Mouse (Mus musculus) inflammation-experienced regulatory T-cells, adult 6 months (primary cell): ENCODE data around the gene Hyal2. TPM values are rescaled to one million over a fixed set of nuclear protein-coding genes. Genes with fewer than 3 reads are reported as not detected.

Experiments used
- ATAC-seq: one replicate; pipeline ENCODE4 v1.8.0; 2017
- polyA plus RNA-seq, 3 experiments: library from polyadenylated mRNA; unstranded; fragments of 100-300 nt; shearing (Covaris generic); gene quantifications; one replicate each; pipeline ENCODE4 v1.2.1; 2017

The Hyal2 gene
- 10 to 100 TPM in 2 of 3 experiments, 1 to 10 TPM in 1; 8.2 to 13.9 (median 10.3) TPM for polyA plus RNA-seq

DNA sequence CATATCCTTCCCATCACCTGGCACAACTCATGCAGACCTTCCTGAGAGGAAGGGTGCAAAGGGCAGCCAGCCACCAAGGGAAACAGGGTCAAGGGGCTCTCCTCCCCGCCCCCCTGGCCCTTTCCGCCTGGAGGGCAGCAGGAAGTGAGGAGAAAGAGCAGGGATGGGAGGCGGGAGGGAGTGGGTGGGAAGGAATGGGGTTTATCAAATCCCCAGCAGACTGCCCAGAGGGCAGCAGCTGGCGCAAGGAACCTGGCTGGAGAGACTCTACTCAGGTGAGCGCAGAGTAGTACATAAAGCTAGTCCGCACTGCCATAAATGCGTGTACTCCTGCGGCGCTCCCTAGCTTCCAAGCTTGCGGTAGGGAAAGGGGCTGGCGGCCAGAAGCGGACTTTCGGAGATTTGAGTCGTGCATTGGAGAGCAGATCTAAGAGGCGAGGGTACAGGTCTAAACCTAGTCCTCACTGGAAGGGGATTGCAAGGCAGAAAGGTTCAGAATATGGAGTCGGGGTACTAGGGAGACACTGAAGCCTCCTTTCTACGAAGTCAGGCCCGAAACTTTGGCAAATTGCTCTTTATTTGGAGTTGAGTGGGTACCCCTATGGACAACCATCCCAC lies at the start of gene Hyal2:
TSS of gene Hyal2 (plus strand) at position 244 of the 618 bp plus-strand sequence.
- ATAC-seq: no peak

DNA sequence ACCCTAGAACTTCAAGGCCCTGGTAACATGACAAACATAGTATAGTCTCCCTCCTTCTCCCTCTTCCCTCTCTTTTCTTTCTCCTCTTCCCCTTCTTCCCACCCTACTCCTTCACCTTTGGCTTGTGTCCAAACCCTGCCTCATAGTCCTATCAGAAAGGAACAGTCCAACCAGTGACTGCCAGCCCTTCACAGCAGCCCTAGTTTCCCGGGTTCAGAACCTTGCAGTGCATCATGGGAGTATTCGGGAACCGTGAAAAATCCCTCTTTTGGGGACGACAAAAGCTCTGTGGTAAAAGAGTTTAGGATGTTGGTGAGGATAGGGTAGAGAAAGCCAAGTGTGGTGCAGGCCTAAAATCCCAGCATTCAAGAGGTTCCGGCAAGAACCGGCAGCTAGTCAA lies 47.4 kb upstream of the Hyal2 start:
- ATAC-seq: no peak

DNA sequence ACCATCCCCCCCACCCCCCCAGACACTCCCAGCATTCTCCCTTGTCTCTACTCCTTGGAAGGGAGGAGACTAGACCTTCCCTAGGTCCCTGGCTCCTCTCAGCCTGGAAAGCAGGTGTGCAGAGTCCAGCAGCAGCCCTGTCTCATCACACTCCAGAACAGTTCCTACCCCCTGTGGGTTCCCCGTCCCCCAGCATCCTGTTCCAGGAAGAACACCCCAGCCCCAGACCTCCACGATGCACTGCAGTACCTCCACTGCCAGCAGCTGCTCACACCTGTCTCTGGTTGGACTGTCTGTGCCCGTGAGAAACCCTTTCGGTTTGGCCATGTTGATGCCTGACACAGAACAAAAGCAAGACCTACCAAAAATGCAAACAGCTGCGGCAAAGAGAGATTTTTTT lies 46.6 kb upstream of the Hyal2 start:
- ATAC-seq: peak; percentile 75

DNA sequence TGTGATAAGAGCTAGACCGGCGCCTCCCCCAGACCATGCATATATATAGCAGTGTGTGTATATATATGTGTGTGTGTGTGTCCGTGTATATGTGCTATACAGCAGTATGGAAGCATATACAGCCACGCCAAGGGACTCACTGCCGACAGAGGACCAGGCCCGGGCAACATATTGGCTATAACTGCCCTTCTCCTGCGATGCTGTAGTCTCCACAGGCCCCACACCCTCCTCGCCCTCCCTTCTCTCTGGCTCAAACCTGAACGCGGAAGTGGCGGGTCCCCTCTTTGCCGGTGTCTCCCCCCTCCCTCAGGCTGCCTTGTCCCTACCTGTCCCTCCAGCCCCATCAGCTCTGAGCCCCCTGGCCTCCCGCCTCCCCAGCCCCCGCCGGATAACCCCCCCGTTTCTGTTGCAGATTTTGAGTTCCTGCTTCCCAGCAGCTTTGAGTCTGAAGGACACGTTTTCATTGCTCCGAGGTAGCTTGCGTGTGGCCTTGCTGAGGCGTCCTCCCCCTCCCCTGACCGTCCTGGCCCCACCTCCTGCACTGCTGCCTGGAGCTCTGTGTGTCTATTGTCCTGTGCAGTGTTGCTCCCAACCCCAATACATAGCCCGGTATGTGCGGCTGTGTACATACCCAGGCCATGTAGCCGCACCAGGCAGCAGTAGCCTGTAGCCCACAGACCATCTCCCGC lies 45.9 kb upstream of the Hyal2 start:
- ATAC-seq: peak; percentile 44

DNA sequence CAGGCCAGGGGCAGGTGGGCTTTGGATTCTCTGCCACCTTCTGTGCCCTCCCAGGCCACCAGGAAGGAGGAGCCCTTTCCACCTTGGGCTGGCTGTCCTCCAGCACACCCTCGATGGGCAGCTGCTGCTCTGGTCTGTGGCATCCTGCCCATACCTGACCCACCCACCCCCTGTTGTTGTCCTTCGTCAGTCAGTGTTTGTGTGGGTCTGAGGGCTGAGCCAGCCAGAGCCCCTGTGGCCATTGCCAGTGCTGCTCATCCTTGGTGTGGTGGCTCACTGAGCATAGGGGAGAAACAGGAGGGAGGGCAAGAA lies 45.4 kb upstream of the Hyal2 start:
- no peak for ATAC-seq

DNA sequence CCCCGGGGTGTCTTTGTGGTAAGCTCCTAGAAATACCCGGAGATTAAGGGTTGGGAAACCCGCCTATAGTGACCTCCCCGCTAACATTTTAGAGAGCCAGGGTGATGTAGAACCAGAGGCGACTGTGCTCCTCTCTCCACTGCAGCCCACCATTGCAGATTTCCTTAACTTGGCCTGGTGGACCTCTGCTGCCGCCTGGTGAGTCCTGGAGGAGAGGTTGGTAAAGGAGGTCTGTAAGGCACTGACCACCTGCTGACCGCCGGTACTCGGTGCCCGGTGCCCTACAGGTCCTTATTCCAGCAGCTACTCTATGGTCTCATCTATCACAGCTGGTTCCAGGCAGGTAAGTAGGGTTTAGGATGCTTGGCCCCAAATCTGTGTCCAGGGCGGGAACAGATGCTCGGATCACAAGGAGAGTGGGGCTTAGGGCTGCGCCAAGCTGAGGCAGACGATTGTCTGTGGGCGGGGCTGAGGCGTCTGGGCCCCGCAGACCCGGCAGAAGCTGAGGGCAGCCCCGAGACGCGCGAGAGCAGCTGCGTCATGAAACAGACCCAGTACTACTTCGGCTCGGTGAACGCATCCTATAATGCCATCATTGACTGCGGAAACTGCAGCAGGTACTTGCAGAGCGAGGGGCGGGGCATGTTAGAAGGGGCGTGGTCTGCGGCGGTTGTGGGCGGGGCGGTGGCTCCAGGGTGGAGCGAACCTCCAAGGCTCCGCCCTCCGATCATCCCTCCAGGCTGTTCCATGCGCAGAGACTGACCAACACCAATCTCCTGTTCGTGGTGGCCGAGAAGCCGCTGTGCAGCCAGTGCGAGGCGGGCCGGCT lies 41.3 kb upstream of the Hyal2 start:
- ATAC-seq: peak; percentile 61

DNA sequence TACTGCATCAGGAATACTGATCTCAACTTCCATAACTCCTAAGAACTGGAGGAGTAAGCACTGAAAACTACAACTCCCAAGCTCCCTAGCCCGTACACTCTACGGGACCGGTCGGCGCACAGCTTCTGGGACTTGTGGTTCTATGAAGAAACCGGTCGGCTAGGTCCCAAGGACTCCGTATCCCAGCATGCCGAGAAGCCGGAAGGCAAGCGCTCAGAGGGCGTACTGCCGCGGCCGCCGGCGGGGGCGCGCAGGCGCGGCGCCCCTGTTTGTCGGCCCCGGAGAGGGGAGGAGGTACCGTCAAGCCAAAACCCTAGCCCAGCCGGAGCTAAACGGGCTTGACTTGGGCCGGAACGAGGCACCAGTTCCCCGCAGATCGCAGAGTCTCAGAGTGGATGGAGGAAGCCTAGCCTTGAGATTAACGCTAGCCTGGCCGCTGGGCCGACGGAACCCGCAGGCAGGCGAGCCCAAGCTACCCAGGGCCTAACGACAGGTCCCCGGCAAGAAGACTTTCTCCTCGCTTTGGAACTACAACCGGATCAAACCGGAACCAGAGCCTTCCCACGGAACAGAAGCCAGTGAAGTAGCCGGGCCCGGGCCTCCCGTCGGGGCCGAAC lies 33.8 kb upstream of the Hyal2 start, which contains the start of gene Tmem115:
TSS of gene Tmem115 (plus strand) at position 155 of the 617 bp plus-strand sequence.
- ATAC-seq: peak; percentile 99

DNA sequence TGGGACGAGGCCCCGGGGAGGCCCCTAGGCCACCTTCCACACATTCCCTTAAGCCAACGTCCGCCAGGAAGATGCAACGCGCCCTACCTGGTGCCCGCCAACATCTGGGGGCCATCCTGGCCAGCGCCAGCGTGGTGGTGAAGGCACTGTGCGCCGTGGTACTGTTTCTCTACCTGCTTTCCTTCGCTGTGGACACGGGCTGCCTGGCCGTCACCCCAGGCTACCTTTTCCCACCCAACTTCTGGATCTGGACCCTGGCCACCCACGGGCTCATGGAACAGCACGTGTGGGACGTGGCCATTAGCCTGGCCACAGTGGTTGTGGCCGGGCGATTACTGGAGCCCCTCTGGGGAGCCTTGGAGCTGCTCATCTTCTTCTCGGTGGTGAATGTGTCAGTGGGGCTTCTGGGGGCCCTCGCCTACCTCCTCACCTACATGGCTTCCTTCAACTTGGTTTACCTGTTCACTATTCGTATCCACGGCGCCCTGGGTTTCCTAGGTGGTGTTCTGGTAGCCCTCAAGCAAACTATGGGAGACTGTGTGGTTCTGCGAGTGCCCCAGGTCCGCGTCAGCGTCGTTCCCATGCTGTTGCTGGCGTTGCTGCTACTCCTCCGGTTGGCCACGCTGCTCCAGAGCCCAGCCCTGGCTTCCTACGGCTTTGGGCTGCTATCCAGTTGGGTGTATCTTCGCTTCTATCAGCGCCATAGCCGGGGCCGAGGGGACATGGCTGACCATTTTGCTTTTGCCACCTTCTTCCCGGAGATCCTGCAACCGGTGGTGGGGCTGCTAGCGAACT lies 33.1 kb upstream of the Hyal2 start:
- ATAC-seq: no peak

DNA sequence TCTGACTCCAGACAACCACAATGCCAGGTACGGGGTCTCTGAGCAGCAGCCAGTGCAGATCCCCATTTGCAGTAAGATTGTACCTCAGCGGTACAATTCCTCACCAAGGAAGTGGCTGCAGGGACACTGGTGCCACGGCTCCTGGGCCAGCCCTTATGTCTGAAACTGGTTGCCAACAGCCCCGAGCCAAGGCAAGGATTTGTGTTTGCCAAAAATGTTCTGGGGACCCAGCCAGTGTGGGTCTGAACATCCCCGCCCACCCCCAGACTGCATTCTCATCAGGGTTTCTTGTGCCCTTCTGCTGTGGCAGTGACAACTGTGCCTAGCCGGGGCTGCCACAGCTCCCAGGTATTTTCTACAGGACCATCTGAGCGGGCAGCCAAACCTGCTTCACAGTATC lies 29.5 kb upstream of the Hyal2 start:
- no peak for ATAC-seq

DNA sequence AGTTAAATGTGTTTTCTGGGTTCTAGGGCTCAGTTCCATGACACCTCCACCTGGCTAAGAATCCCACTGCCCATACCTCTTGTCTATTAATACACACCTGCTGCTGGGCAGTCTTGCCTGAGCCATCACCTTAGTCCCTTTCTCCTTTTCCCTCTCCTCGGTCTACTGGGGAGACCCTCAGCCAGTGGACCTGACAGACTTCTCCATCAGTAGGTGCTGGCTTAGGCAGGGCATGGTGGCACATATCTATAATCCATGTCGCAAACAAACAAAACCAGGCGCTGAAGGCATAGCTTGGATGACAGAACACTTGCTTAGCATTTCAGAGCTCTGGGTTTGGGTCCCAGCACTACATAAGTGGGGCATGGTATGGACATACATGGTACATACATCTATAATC lies 29.0 kb upstream of the Hyal2 start:
- ATAC-seq: no peak

DNA sequence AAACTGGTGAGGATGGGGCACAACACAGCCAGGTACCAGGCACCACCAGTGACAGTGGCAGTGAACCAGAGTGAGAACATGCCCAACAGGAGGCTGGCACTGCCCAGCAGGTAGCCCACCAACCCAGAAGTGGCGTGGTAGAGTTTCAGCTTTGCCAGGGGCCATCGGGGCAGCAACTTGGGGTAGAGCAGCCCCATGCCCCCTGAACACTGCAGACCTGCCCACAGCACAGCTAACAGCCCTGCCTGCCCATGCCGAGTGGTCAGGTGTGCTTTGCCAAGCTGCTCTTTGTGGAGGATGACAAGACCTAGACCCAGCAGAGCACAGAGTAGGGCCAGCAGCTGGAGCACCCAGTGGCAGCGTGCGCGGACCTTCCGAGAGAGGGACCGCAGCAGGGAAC lies 27.8 kb upstream of the Hyal2 start:
- no peak for ATAC-seq

DNA sequence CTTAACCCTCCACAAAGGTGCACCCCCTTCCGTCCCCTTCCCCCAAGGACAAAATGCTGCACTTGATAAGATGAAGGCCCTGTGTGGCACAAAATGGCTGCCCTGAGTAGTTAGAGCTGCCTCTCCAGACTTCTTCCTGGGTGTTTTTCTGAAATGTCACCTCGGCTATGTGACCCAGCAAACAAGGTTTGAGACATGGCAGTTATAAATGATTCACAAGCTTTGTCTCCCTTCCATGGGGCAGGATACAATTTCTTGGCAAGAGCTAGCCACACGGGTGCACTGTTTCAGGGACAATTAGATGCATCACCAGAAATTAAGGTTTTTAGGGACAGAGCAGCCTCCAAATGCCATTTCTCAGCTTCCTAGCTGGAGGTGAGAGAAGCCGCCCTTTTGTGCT lies 27.3 kb upstream of the Hyal2 start:
- ATAC-seq: no peak

DNA sequence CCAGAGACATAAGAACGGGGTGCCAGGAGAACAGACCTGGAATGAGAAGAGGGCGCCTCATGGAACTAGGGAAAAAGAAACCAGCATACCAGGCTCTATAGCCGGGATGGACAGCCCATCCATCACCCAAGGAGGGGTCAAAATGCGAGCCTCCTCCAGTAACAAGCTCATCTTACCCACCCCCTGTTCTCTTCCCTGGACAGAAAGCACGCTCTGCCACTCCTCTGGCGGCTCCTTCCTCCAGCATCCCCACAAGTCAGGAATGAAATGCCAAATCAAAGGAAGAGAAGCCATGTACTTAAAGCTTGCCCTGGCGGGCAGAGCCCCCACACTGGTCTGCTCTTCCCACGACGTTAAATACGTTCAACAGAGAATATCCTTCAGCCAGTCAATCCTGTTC lies 26.7 kb upstream of the Hyal2 start:
- no peak for ATAC-seq

DNA sequence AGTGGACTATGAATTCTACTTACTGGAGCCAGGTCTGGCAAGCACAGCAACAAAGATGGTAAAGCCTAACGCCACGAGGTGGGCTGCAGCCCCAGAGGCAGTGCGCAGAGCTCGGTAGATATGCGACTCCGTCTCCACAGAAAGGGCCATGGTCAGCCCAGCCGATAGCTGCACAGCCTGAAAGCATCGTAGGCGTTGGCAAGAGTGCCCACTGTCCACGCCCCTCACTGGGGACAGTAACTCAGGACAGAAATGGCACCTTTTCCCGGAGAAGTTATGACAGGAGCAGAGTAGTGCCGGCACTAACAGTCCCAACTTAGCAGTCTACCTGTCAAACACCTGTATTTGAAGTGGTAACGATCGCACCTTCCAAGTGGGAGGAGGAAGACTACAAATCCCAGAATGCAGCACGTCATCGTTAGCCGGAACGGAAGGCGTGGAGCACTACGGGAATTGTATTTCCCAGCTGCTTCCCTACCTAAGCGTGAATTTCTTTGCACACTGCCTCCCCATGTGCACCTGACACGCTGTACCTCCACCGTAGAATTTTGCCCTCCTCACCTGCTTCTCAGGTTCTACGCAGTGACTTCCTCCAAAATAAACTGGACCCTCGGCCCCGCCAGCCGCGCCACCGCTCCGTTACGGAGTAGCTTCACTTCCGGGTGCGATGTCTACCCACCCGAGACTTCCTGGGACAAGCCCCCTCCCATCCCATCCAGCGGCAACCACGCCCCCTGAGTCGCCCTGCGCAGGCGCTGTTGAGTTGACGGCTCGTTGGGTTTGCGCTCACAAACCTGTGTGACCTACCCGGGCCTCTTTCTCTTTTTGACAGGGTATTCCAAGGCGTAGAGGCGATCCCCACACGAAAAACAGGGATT lies 26.0 kb upstream of the Hyal2 start, which contains the start of the genes Cyb561d2 and Nprl2:
TSS of gene Cyb561d2 (minus strand) at position 720 of the 878 bp plus-strand sequence.
TSS of gene Nprl2 (plus strand) at position 753 of the 878 bp plus-strand sequence.
- ATAC-seq: peak; percentile 87

DNA sequence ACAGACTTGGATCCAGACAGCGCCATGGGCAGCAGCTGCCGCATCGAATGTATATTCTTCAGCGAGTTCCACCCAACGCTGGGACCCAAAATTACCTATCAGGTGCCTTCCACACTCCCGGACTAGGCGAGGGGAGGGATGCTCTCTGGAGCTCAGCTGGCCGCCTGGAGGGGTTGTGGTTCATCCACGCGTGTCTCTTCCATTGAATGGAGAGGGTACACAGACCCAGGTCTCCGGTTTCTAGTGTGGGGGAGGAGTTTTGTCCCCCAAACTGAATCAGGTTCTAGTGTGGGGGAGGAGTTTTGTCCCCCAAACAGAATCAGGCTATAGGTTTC lies 25.4 kb upstream of the Hyal2 start:
- ATAC-seq: no peak

DNA sequence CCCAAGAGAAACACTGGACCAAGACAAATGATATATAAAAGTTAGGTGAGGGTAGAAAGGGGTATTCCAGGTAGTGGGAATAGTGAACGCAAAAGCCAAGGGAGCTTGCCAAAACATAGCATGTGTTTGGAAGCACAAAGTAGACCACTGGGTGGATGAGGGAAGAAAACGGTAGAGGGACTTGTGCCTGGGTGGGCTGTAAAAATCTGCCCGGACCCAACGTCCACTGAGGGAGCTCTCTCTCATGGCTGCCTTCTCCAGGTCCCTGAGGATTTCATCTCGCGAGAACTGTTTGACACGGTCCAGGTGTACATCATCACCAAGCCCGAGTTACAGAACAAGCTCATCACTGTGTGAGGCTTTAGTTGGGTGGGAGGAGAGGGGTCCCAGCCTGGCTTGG lies 25.0 kb upstream of the Hyal2 start:
- ATAC-seq: no peak

DNA sequence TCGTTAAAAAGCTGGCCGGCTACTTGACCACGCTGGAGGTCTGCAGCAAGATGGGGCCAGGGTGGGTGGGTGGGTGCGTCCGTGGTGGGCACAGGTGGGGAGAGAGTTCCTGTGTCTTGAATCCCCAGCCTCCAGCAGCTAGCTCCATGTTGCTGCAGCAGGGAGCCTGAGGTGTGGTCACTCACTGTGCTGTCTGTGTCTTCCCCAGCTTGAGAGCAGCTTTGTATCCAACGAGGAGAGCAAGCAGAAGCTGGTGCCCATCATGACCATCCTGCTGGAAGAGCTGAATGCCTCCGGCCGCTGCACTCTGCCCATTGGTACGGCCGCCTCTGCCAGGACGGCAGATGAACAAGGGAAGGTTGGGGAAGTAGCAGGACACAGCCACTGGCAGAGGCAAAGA lies 24.4 kb upstream of the Hyal2 start:
- ATAC-seq: no peak

DNA sequence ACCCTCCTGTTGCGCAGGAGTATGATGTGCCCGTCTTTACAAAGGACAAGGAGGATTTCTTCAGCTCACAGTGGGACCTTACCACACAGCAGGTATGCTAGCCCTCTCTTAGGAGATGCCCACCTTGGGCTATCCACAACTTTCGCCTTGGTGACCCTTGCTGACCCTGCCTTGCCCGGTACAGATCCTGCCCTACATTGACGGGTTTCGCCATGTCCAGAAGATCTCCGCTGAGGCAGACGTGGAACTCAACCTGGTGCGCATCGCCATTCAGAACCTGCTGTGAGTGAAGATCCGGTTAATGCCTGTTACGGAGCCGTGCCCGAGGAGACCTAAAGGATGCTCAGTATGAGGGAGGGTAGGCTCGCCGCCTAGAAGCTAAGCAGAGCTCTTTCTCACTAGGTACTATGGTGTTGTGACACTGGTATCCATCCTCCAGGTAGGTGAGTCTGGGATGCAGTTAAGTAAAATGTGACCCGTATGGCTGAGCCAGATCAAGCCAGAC lies 23.5 kb upstream of the Hyal2 start:
- ATAC-seq: no peak

DNA sequence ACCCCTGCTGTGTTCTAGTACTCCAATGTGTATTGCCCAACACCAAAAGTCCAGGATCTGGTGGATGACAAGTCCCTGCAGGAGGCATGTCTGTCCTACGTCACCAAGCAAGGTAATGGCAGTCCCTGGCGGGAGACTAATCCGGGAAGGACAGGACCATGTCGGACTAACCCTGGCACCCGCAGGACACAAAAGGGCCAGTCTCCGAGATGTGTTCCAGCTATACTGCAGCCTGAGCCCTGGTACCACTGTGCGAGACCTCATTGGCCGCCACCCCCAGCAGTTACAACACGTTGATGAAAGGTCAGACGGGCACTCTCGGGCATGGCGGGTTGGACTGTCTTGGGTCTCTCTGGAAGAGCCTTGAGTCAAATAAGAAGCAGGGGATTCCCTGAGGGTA lies 23.0 kb upstream of the Hyal2 start:
- no peak for ATAC-seq

DNA sequence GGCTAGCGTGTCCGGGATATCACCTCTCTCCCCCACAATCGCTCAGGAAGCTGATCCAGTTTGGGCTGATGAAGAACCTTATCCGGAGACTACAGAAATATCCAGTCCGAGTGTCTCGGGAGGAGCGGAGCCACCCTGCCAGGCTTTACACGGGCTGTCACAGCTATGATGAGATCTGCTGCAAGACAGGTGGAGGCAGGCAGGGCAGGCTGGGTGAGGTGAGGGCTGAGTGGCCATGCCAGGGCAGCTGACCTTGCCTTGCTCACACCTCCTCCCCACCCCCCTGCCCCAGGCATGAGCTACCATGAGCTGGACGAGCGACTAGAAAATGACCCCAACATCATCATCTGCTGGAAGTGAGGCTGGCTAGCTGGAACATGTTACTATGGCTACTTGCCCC lies 22.5 kb upstream of the Hyal2 start:
- ATAC-seq: no peak

DNA sequence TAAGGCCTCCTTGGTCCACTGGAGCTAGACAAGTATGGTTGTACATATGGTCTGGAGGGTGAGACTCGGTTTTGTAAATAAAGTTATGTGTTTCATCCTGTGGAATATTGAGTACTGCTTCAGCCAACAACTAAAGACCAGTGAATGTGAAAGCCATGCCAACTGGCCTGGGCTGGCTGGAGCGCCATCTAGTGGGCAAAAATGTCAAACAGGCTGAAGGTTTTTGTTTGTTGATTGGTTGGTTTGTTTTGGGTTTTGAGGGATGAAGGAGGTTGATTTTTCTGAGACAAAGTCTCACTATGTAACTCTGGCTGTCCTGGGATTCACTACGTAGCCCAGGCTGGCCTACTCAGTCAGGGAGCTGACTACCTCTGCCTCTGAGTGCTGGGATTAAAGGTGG lies 22.1 kb upstream of the Hyal2 start:
- ATAC-seq: no peak
